Mouse (Mus musculus): ENCODE measurements at regions not wholly inside any gene's neighbourhood (a gene's known extent, or its start where the extent isn't known, plus 50 kb on each side); places are given as distances from the start of the nearest gene placed in this dataset.

DNA sequence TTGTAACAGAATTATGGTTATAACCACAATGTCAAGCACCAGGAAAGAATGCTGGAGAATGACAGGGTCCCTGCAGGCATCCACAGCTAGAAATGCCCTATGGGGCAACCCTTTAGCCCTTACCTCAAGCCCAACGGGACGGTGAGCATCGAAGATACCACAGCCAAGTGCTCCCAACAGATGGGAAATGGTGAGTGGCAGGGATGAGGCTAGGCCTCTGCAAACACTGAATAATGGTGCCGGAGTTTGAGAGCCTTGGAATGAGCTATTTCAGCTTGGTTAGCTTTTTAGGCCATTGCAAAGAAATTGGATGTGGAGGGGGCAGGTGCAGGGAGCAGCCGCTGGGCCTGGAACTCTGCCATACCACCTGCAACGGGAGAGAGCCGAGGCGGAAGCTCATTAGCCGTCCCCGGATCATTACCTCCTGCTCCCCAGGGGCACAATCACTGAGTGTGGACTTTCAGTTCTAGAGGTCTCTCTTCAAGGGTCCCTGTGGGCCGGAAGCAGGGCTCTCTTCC lies 117.9 kb downstream of the Usp31 start:
- peak; percentile 44 to 68 for DNase-seq

DNA sequence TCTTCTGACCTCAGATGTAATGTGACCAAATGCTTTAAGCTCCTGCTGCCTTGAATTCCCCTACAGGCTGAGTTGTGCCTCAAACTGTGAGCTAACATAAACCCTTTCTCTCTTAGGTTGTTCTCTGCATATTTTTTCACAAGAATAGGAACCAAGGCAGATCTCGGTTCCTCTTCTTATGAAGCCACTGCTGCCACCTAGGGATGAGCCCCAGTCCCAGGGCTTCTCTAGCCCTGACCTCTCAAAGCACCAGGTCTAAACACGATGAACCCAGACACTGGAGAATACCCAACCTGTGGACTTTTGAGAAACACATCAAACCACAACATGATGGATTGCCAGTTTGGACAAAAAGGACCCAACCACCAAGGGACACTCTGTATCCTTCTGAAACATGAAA lies 119.3 kb downstream of the Usp31 start:
- DNase-seq, result no peak

DNA sequence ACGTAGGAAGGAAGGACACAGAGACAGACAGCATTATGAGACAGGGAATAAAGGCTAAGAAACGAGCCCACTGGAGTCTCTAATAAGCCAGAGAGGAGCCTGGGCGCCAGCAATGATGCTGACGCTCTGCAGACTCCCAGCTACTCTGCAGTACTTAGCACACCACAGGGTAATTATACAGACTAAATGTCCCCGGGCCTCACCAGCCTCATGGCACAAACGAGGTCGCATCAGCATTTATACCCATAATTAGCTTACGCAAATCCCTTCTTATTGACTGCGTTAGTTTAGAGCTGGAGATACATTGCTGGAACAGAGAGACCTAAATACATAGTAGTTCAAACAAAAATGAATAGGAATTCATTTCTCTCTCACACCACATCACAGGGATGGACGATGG lies 121.3 kb downstream of the Usp31 start:
- no peak for DNase-seq

GRCm38 (mm10) chr7:121579497-121579896 lies 127.6 kb downstream of the Usp31 start:
- no peak for DNase-seq

DNA sequence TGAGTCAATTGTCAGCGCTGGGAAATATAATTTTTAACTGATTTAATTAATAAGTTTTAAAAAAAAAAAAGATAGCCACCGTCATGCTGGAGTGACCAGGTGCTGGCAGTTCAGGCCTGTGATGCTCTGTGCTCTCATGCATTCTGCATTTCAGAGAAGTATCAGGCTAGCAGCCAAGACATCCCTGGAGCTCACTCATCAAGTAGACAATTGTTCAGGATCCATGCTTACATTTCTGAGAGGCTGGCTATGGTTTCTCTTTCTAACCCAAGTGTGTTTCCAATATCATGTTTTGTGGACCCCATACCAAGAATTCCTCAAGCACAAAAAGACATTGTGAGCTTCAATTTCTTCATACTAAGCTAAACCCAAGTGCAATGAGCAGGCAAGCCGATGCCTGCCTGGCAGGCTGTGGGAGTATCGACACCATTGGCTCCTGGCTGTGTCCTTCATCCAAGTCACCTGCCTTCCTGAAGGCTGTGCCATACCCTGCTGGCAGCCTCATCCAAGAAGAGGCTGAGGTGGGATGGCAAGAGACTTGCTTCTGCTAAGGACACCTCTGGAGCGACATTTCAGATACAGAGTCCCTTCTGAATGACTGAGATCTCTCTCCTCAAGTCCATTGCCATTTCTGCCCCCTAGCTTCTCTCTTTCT lies 134.2 kb downstream of the Usp31 start:
- peak; percentile 28 to 54 for DNase-seq

DNA sequence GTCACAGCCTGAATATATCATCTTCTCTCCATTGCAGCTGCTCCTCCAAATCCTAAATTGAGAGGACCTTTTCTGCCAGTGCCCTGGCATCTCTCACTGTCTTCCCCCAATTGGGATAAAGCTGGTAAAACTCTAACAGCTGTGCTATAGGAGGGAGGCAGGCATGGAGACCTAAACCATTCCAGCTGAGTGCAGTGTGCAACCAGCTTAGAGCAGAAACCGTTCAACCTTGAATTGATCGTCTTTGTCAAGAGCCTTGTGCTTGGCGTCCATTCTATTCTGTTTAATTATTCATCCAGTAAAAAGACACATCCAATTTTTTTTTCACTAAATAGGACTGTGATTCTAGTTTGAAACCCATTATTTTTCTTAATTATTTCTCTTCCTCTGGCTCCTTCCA lies 135.3 kb downstream of the Usp31 start:
- DNase-seq, result no peak

- no peak for DNase-seq
Measured at GRCm38 (mm10) chr7:121571292-121571691, 135.8 kb downstream of the Usp31 start.

- DNase-seq, result no peak
Measured at GRCm38 (mm10) chr7:121569248-121569647, 137.8 kb downstream of the Usp31 start.

- DNase-seq, result no peak
Measured at GRCm38 (mm10) chr7:121568064-121568463, 139.0 kb downstream of the Usp31 start.

DNA sequence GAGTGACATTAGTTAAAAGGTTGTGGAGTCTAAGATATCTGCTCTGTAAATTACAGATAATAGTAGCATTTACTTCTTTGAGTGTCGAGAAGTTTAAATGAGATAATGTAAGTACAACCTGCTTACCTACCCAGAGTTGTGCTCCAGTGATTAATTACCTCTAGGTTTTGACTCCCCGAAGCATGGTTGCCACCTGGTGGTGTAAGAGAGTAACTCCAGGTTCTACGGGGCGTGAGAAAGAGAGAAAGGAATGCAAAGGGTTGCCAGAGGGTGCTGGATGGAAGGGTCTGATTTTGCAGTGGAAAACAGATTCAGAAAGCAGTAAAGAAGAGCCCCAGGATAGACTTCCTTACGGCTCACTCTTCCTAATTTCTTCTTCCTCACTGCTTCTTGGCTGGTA lies 143.5 kb downstream of the Usp31 start:
- peak; percentile 27 to 50 for DNase-seq

GRCm38 (mm10) chr7:121555420-121555819 lies 151.6 kb downstream of the Usp31 start:
- DNase-seq, result no peak

Measured in cerebellum, postnatal 25 days (tissue).